Mouse (Mus musculus): Measurements from ENCODE around the gene Sft2d2. TPM values are rescaled to one million over a fixed set of nuclear protein-coding genes. Genes with fewer than 3 reads are reported as not detected.

The Sft2d2 gene
- total and polyA plus RNA-seq, 3 experiments, result 14.1 to 19.7 (median 14.9) TPM

- no peak overlapping the region for H3K27ac ChIP-seq
- 84% methylated on average over 6 of the region's 6 CpGs for WGBS
Observed at GRCm38 (mm10) chr1:165190068-165190467, 4.2 kb downstream of the Sft2d2 start.

GRCm38 (mm10) chr1:165188806-165189580, 5.2 kb downstream of the Sft2d2 start:
- no peak for TF ChIP-seq POLR2A (IDR thresholded peaks at IDR 0.05; ENCODE audit: insufficient read depth, low read depth, low read length)
- TF ChIP-seq EP300 (IDR thresholded peaks at IDR 0.05; ENCODE audit: insufficient read depth, low read depth, low read length), result no peak
- no peak for TF ChIP-seq CTCF (IDR thresholded peaks at IDR 0.05)
- peaks cover 3% of the 10 kb centered on the region; the same call in 1 of the 2 replicates for H3K36me3 ChIP-seq (ENCODE audit: control insufficient read depth, insufficient read depth, low read length)
- WGBS, result 63% methylated on average over 10 of the region's 10 CpGs
- H3K4me3 ChIP-seq, result no peak overlapping the region
- no peak overlapping the region for H3K9ac ChIP-seq (ENCODE audit: low read depth, low read length)
- H3K27ac ChIP-seq, result no peak overlapping the region
- no peaks in the 10 kb centered on the region for H3K27me3 ChIP-seq (ENCODE audit: control insufficient read depth, insufficient read depth, low read length)
- DNase-seq, result no peak
- H3K4me1 ChIP-seq (ENCODE audit: control insufficient read depth, insufficient read depth, low read length), result peaks cover 9% of the 10 kb centered on the region
- peaks cover 2% of the 10 kb centered on the region; the same call in 1 of the 2 replicates for H3K79me2 ChIP-seq (replicated peaks; ENCODE audit: control insufficient read depth, insufficient read depth, low read length)
- intact Hi-C loops (cut with DNase I), result no loop called here

More at GRCm38 (mm10) chr1:165190068-165190467, 4.2 kb downstream of the Sft2d2 start:
- intact Hi-C loops (cut with DNase I), result no loop called here
- Histone ChIP-seq H3K79me2 (replicated peaks; ENCODE audit: control insufficient read depth, insufficient read depth, low read length) (peaks cover 2% of the 10 kb centered on the region; the same call in 1 of the 2 replicates), H3K4me1 (ENCODE audit: control insufficient read depth, insufficient read depth, low read length) (peaks cover 9% of the 10 kb centered on the region), H3K36me3 (ENCODE audit: control insufficient read depth, insufficient read depth, low read length) (peaks cover 3% of the 10 kb centered on the region; the same call in 1 of the 2 replicates), H3K4me3 (no peak overlapping the region), H3K27me3 (ENCODE audit: control insufficient read depth, insufficient read depth, low read length) (no peaks in the 10 kb centered on the region), H3K9ac (ENCODE audit: low read depth, low read length) (no peak overlapping the region)
- TF ChIP-seq EP300 (IDR thresholded peaks at IDR 0.05; ENCODE audit: insufficient read depth, low read depth, low read length), result no peak
- no peak for TF ChIP-seq POLR2A (IDR thresholded peaks at IDR 0.05; ENCODE audit: insufficient read depth, low read depth, low read length)
- TF ChIP-seq CTCF (IDR thresholded peaks at IDR 0.05), result no peak
- DNase-seq, result no peak

GRCm38 (mm10) chr1:165187357-165187756, 6.9 kb downstream of the Sft2d2 start:
- H3K4me1 ChIP-seq (ENCODE audit: control insufficient read depth, insufficient read depth, low read length), result peaks cover 6% of the 10 kb centered on the region
- no peak overlapping the region for H3K9ac ChIP-seq (ENCODE audit: low read depth, low read length)
- H3K27me3 ChIP-seq (ENCODE audit: control insufficient read depth, insufficient read depth, low read length), result no peaks in the 10 kb centered on the region
- DNase-seq, result no peak
- no peak overlapping the region for H3K27ac ChIP-seq
- 67% methylated on average over 5 of the region's 5 CpGs for WGBS
- intact Hi-C loops (cut with DNase I), result no loop called here
- no peak for TF ChIP-seq CTCF (IDR thresholded peaks at IDR 0.05)
- TF ChIP-seq POLR2A (IDR thresholded peaks at IDR 0.05; ENCODE audit: insufficient read depth, low read depth, low read length), result no peak
- no peak for TF ChIP-seq EP300 (IDR thresholded peaks at IDR 0.05; ENCODE audit: insufficient read depth, low read depth, low read length)
- peaks cover 2% of the 10 kb centered on the region; the same call in 1 of the 2 replicates for H3K79me2 ChIP-seq (replicated peaks; ENCODE audit: control insufficient read depth, insufficient read depth, low read length)
- H3K36me3 ChIP-seq (ENCODE audit: control insufficient read depth, insufficient read depth, low read length), result no peaks in the 10 kb centered on the region
- H3K4me3 ChIP-seq, result no peak overlapping the region

GRCm38 (mm10) chr1:165186491-165186890, 7.7 kb downstream of the Sft2d2 start:
- Histone ChIP-seq H3K4me3 (no peak overlapping the region), H3K36me3 (ENCODE audit: control insufficient read depth, insufficient read depth, low read length) (no peaks in the 10 kb centered on the region), H3K79me2 (replicated peaks; ENCODE audit: control insufficient read depth, insufficient read depth, low read length) (peaks cover 2% of the 10 kb centered on the region; the same call in 1 of the 2 replicates), H3K27ac (no peak overlapping the region), H3K4me1 (ENCODE audit: control insufficient read depth, insufficient read depth, low read length) (peaks cover 6% of the 10 kb centered on the region), H3K9ac (ENCODE audit: low read depth, low read length) (no peak overlapping the region), H3K27me3 (ENCODE audit: control insufficient read depth, insufficient read depth, low read length) (no peaks in the 10 kb centered on the region)
- DNase-seq, result no peak
- whole genome bisulfite sequencing, result 91% methylated on average over 12 of the region's 12 CpGs
- intact Hi-C loops (cut with DNase I), result no loop called here
- TF ChIP-seq POLR2A (IDR thresholded peaks at IDR 0.05; ENCODE audit: insufficient read depth, low read depth, low read length) (no peak), CTCF (IDR thresholded peaks at IDR 0.05) (no peak), EP300 (IDR thresholded peaks at IDR 0.05; ENCODE audit: insufficient read depth, low read depth, low read length) (no peak)

GRCm38 (mm10) chr1:165185116-165185515, 9.1 kb downstream of the Sft2d2 start:
- Histone ChIP-seq H3K36me3 (ENCODE audit: control insufficient read depth, insufficient read depth, low read length) (no peaks in the 10 kb centered on the region), H3K27me3 (ENCODE audit: control insufficient read depth, insufficient read depth, low read length) (no peaks in the 10 kb centered on the region), H3K4me3 (no peak overlapping the region), H3K9ac (ENCODE audit: low read depth, low read length) (no peak overlapping the region), H3K27ac (no peak overlapping the region), H3K79me2 (replicated peaks; ENCODE audit: control insufficient read depth, insufficient read depth, low read length) (no peaks in the 10 kb centered on the region; the same call in 1 of the 2 replicates), H3K4me1 (ENCODE audit: control insufficient read depth, insufficient read depth, low read length) (peaks cover 5% of the 10 kb centered on the region)
- TF ChIP-seq POLR2A (IDR thresholded peaks at IDR 0.05; ENCODE audit: insufficient read depth, low read depth, low read length), result no peak
- no peak for TF ChIP-seq EP300 (IDR thresholded peaks at IDR 0.05; ENCODE audit: insufficient read depth, low read depth, low read length)
- TF ChIP-seq CTCF (IDR thresholded peaks at IDR 0.05), result no peak
- DNase-seq, result no peak
- intact Hi-C loops (cut with DNase I), result no loop called here
- WGBS, result 68% methylated on average over 7 of the region's 7 CpGs

- H3K36me3 ChIP-seq (ENCODE audit: control insufficient read depth, insufficient read depth, low read length), result no peaks in the 10 kb centered on the region
- TF ChIP-seq POLR2A (IDR thresholded peaks at IDR 0.05; ENCODE audit: insufficient read depth, low read depth, low read length), result no peak
- no peak for TF ChIP-seq CTCF (IDR thresholded peaks at IDR 0.05)
- no peak for TF ChIP-seq EP300 (IDR thresholded peaks at IDR 0.05; ENCODE audit: insufficient read depth, low read depth, low read length)
- 97% methylated on average over 3 of the region's 3 CpGs for WGBS
Observed at GRCm38 (mm10) chr1:165184178-165184577, 10.1 kb downstream of the Sft2d2 start.

More at GRCm38 (mm10) chr1:165184178-165184577, 10.1 kb downstream of the Sft2d2 start:
- Histone ChIP-seq H3K4me3 (no peak overlapping the region), H3K9ac (ENCODE audit: low read depth, low read length) (no peak overlapping the region), H3K4me1 (ENCODE audit: control insufficient read depth, insufficient read depth, low read length) (peaks cover 4% of the 10 kb centered on the region), H3K27ac (no peak overlapping the region), H3K27me3 (ENCODE audit: control insufficient read depth, insufficient read depth, low read length) (no peaks in the 10 kb centered on the region), H3K79me2 (replicated peaks; ENCODE audit: control insufficient read depth, insufficient read depth, low read length) (no peaks in the 10 kb centered on the region; the same call in 1 of the 2 replicates)
- intact Hi-C loops (cut with DNase I), result no loop called here
- no peak for DNase-seq

Measured in heart, adult 2 months (tissue).